Mouse (Mus musculus): ENCODE measurements around the gene Adcy1.

Adcy1 gene

DNA sequence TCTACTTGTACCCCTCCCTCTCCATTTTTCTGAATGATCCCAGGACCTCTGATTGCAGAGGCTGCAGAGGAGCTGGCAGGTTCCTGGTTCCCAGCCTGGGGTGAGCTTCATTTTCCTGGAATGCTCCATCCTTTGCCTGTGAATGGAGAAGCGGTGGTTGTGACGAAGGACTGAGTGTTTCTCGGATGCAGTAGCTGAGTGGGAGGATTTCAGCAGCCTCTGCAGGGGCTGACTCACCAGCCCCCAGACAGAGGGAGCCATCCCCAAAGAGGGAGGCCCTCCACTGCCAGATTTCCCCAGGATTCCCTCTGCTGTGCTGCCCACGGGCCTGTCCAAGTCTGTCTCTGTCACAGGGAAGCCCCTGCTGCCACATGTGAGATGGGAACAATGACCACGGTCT is 71.0 kb downstream of the Adcy1 start:
- in situ Hi-C loops (cut with MboI; ENCODE audit: unreplicated experiment in 2 of 2): no loop called here

GRCm38 (mm10) chr11:7135301-7135700 is 72.0 kb downstream of the Adcy1 start:
- in situ Hi-C loops (cut with MboI; ENCODE audit: unreplicated experiment in 2 of 2): no loop called here

DNA sequence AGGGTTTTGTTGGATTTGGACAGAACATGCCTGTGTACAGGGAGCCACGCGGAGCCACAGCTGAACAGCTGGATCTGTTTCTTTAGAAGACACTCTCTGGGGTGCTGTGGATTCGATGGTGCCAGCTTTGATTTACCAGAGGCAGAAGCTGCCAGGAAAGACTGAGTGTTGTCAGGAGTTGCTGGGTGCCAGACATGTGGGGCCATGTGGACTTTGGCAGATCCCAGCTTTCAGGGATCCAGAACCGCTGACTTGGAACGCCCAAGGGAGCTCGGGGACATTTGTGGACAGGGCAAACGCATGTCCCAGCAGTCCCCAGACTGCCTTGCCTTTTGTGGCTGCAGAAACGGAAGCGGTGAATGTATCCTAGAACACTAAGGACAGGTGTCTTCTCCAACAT is 72.5 kb downstream of the Adcy1 start:
- in situ Hi-C loops (cut with MboI; ENCODE audit: unreplicated experiment in 2 of 2): no loop called here

GRCm38 (mm10) chr11:7136246-7136855 is 73.1 kb downstream of the Adcy1 start:
- in situ Hi-C loops (cut with MboI; ENCODE audit: unreplicated experiment in 2 of 2): no loop called here

GRCm38 (mm10) chr11:7138370-7138769 is 75.1 kb downstream of the Adcy1 start:
- in situ Hi-C loops (cut with MboI; ENCODE audit: unreplicated experiment in 2 of 2): no loop called here

GRCm38 (mm10) chr11:7140449-7140848 is 77.2 kb downstream of the Adcy1 start:
- in situ Hi-C loops (cut with MboI; ENCODE audit: unreplicated experiment in 2 of 2): no loop called here

- in situ Hi-C loops (cut with MboI; ENCODE audit: unreplicated experiment in 2 of 2): no loop called here
Observed at GRCm38 (mm10) chr11:7142725-7143124, 79.4 kb downstream of the Adcy1 start.

DNA sequence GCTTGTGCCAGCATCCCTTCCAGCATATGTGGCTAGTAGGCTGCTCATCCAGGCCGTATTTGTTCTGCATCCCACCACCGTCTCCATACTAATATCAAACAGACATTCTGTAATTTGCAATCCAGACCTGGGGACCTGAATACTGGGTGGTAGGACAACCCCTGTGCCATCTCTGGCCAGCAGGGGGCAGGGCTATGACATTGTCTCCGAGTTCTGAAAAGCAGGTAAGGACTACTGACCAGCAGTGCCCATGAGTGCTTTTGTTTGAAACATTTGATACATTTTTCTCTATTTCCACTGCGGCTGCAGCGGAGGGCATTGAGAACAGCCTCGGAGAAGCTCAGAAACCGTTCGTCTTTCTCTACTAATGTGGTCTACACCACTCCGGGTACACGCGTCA is 81.1 kb downstream of the Adcy1 start:
- in situ Hi-C loops (cut with MboI; ENCODE audit: unreplicated experiment in 2 of 2): no loop called here

DNA sequence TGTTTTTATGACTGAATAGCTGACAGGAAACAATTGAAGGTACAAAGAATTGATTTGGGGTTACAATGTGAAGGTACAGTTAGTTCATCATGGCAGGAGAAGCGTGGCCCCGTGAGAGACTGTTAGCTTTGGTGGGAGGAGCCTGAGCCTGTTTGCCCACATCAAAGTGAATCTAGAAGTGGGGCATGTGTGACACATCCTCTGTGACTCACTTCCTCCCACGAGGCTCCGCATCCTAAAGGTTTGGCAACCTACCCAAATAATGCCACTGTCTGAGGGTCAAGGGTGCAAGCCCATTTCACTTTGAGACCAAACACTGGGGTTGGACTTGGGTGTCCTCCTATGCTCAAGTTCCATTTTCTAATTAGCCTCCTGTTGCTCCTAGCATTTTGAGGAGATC is 81.9 kb downstream of the Adcy1 start:
- in situ Hi-C loops (cut with MboI; ENCODE audit: unreplicated experiment in 2 of 2): no loop called here

- in situ Hi-C loops (cut with MboI; ENCODE audit: unreplicated experiment in 2 of 2): no loop called here
Observed at GRCm38 (mm10) chr11:7147536-7147935, 84.2 kb downstream of the Adcy1 start.

- in situ Hi-C loops (cut with MboI; ENCODE audit: unreplicated experiment in 2 of 2): no loop called here
Observed at GRCm38 (mm10) chr11:7147945-7148344, 84.7 kb downstream of the Adcy1 start.

GRCm38 (mm10) chr11:7149471-7149870 is 86.2 kb downstream of the Adcy1 start:
- in situ Hi-C loops (cut with MboI; ENCODE audit: unreplicated experiment in 2 of 2): no loop called here

- in situ Hi-C loops (cut with MboI; ENCODE audit: unreplicated experiment in 2 of 2): no loop called here
Observed at GRCm38 (mm10) chr11:7150511-7150910, 87.2 kb downstream of the Adcy1 start.

DNA sequence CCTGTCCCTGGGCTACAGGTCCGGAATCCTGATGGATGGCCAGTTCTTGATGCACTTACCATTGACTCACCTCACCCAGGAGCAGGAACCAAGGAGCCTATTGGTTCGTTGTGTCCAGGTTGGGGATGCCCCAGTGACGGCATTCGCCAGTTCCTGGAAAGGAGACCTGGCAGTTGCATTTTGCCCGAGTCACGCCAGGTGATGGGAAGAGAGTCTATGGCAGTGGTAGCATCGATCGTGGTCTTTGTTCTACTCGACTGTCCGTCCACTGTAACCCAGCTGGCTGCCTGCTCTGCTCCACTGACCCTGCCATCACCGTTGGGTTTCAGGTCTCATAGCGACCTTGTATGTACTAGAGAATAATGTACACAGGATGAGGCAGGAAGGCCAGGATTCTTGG is 89.1 kb downstream of the Adcy1 start:
- in situ Hi-C loops (cut with MboI; ENCODE audit: unreplicated experiment in 2 of 2): no loop called here

GRCm38 (mm10) chr11:7153081-7153480 is 89.8 kb downstream of the Adcy1 start:
- in situ Hi-C loops (cut with MboI; ENCODE audit: unreplicated experiment in 2 of 2): no loop called here

GRCm38 (mm10) chr11:7156427-7156826 is 93.1 kb downstream of the Adcy1 start:
- in situ Hi-C loops (cut with MboI; ENCODE audit: unreplicated experiment in 2 of 2): no loop called here

DNA sequence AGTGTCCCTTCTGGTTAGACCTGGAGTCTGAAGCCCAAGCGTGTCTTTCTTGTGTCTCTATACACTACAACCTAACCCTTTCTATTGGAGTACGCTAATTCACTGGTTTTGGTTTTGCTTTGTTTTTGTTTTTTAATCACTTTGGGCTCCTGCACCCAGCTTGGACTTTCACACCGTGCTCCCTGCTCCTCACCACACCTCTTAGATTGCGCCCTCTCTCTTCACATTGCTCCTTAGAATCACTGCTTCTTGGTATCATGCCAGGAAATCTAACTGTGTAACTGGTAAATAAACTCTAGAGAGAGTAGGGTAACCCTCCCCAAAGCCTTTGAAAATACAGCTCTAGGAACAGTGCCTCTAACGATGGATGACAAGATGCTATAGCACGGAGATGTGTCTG is 94.9 kb downstream of the Adcy1 start:
- in situ Hi-C loops (cut with MboI; ENCODE audit: unreplicated experiment in 2 of 2): no loop called here

GRCm38 (mm10) chr11:7160146-7160545 is 96.9 kb downstream of the Adcy1 start:
- in situ Hi-C loops (cut with MboI; ENCODE audit: unreplicated experiment in 2 of 2): no loop called here

- in situ Hi-C loops (cut with MboI; ENCODE audit: unreplicated experiment in 2 of 2): no loop called here
Observed at GRCm38 (mm10) chr11:7160637-7161101, 97.4 kb downstream of the Adcy1 start.

DNA sequence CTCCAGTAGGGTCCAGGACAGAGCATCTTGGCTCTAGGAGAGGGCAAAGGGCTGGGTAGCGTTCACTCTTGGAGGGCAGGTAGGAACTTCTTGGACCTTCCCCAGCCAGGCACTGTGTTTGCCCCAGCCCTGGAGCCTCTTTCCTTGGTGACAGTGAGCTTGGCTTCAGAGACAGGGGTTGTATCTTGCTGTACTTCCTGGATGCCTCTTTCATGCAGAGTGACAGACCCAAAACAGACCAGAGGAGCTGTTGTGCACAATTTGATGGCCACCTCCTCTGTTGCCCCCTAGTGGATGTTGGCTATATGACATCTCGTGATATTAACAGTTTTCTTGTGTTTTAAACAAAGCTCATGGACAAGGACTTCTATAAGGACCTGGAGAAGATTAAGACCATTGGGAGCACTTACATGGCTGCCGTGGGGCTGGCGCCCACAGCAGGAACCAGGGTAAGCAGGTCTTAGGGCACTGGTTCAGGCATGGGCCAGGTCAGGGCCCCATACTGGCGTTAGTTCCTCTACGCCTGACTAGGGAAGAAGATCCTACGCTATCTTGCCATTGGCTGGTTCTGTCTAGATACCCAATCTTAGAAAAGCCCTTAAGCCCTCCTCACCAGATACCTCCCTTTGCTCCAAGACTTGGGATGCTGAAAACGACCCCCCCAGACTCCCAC is 98.3 kb downstream of the Adcy1 start:
- in situ Hi-C loops (cut with MboI; ENCODE audit: unreplicated experiment in 2 of 2): no loop called here

DNA sequence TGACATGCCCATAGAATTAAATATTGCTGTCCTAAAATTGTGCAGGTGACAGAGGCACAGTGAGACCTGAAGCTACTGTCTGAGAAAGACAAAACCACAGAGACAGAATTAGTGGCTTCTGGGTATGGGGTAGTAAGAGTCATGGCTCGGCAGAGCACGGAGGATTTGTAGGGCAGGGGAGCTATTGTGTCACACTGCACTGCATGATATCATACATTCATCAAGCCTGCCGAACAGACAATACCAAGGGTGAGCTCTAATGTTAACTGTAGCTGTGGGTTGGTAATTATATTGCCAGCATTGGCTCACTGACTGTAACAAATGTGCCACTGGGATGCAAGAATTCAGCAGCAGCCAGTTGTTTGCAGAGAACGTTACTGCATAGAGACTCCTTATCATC is 101.1 kb downstream of the Adcy1 start:
- in situ Hi-C loops (cut with MboI; ENCODE audit: unreplicated experiment in 2 of 2): no loop called here

GRCm38 (mm10) chr11:7169645-7170044 is 106.4 kb downstream of the Adcy1 start:
- in situ Hi-C loops (cut with MboI; ENCODE audit: unreplicated experiment in 2 of 2): no loop called here
